Mouse (Mus musculus) limb, embryonic 10.5 days (tissue): ENCODE measurements around the gene Dpt. TPM values are rescaled to one million over a fixed set of nuclear protein-coding genes. Genes with fewer than 3 reads are reported as not detected.
"Not testable (repeated sequence)": the region's sequence is repeated elsewhere in the genome, so short reads cannot be mapped to it uniquely, and the experiment has no call there.

Source experiments
- DNase-seq: peaks from one replicate; pipeline ENCODE4 v3.0.0-alpha.2; 2017; ENCODE audit warnings: low spot score
- H3K27ac ChIP-seq: fragments of 300-500 bp; sonication (generic); 2 replicates; pipeline ENCODE4 v1.5.1; 2016; ENCODE audit warnings: mild to moderate bottlenecking
- H3K27me3 ChIP-seq: fragments of 300-500 bp; sonication (generic); 2 replicates; pipeline ENCODE4 v1.6.1; 2016; ENCODE audit warnings: low read depth, mild to moderate bottlenecking; ENCODE audit not compliant: poor library complexity, severe bottlenecking
- H3K36me3 ChIP-seq: fragments of 300-500 bp; sonication (generic); 2 replicates; pipeline ENCODE4 v1.6.1; 2016; ENCODE audit warnings: mild to moderate bottlenecking, moderate library complexity
- H3K4me1 ChIP-seq: fragments of 300-500 bp; sonication (generic); 2 replicates; pipeline ENCODE4 v1.6.1; 2016
- H3K4me3 ChIP-seq: fragments of 300-500 bp; sonication (generic); 2 replicates; pipeline ENCODE4 v1.5.1; 2016; ENCODE audit warnings: mild to moderate bottlenecking, moderate library complexity
- H3K9me3 ChIP-seq: fragments of 300-500 bp; sonication (generic); replicated peaks from 2 replicates; pipeline ENCODE4 v1.6.1; 2016; ENCODE audit warnings: mild to moderate bottlenecking
- WGBS: fragments of 180-500 bp; shearing (Covaris S2); methylation state at CpG from one replicate; pipeline ENCODE4 v1.1.7; 2016; 5-methylcytosine and 5-hydroxymethylcytosine counted together
- polyA plus RNA-seq: library from polyadenylated mRNA; unstranded; fragments of >200 nt; fragmentation: Nextera tagmentation; extraction: Ambion mirVana; gene quantifications from 2 replicates; pipeline ENCODE4 v1.2.1, GENCODE M21; 2016

The Dpt gene
- 0.16 and 0.23 TPM in 2 replicates for polyA plus RNA-seq

DNA sequence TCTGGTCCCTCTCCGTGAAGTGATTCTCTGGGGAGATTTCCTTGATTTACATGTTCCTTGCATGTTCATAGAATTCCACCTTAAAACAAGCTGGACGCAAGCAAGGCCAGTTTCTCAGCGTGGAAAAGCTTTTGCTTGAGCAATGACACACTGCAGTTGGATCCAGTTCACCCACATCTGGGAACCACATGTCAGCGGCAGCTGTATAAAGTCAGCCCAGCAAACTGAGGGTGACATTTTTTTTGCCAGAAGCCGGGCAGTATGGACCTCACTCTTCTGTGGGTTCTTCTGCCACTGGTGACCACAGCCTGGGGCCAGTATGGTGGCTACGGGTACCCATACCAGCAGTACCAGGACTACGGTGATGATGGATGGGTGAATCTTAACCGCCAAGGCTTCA, at the start of gene Dpt:
TSS of gene Dpt (plus strand) at position 174 of the 400 bp plus-strand sequence.
- peaks cover 8% of the 10 kb centered on the region; the same call in 1 of the 2 replicates for H3K4me1 ChIP-seq
- peak; percentile 53 for DNase-seq
- WGBS, result 74% methylated on average over 8 of the region's 8 CpGs
- no peaks in the 10 kb centered on the region for H3K9me3 ChIP-seq
- no peak within 1 kb of the TSS for H3K27ac ChIP-seq
- no peaks in the 10 kb centered on the region for H3K27me3 ChIP-seq
- H3K36me3 ChIP-seq, result no peaks in the 10 kb centered on the region
- no peak within 1 kb of the TSS for H3K4me3 ChIP-seq

DNA sequence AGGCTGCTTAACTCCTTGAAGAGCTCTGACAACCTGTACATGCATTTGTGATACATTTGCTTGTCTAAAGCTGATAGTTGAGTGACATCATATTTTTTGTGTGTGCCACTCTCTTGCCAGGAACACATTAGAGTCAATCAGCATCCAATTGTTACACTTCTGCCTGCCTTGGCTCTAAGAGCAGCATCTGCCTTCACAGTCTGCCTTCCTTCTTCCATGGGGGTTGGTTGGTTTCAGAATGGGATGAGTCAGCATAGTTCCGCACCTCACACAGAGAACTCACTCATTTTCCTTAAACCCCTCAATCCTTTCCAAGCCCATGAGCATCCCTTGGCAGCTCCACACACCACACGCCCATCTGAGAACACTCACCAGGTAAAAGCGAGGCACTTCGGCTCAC, 42.7 kb upstream of the Dpt start:
- Histone ChIP-seq H3K4me3 (no peak overlapping the region), H3K36me3 (no peaks in the 10 kb centered on the region), H3K27me3 (no peaks in the 10 kb centered on the region), H3K9me3 (no peaks in the 10 kb centered on the region), H3K4me1 (no peaks in the 10 kb centered on the region), H3K27ac (no peak overlapping the region)
- DNase-seq, result no peak
- 94% methylated on average over 4 of the region's 4 CpGs for WGBS

DNA sequence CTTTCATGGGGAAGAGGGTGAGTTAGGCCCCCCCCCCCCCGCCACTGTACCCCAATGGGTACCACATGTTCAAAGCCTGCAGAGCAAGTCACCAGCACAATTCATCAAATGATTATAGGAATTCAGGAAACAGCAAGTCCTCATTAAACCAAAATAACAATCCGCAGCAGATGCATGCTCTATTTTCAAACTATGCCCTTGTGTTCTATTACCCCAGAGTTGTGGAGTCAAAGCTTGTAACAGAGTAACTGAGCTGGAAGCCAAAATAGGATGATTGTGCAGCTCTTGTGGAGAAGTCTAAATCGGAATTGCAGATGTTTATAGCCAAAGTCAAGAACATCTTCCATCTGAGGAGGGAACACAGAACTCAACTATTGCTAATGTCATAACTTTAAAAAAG, 40.8 kb upstream of the Dpt start:
- no peaks in the 10 kb centered on the region for H3K27me3 ChIP-seq
- WGBS, result 85% methylated on average over 3 of the region's 3 CpGs
- no peaks in the 10 kb centered on the region for H3K4me1 ChIP-seq
- no peaks in the 10 kb centered on the region for H3K9me3 ChIP-seq
- H3K36me3 ChIP-seq, result no peaks in the 10 kb centered on the region
- no peak overlapping the region for H3K4me3 ChIP-seq
- H3K27ac ChIP-seq, result no peak overlapping the region
- DNase-seq, result no peak

DNA sequence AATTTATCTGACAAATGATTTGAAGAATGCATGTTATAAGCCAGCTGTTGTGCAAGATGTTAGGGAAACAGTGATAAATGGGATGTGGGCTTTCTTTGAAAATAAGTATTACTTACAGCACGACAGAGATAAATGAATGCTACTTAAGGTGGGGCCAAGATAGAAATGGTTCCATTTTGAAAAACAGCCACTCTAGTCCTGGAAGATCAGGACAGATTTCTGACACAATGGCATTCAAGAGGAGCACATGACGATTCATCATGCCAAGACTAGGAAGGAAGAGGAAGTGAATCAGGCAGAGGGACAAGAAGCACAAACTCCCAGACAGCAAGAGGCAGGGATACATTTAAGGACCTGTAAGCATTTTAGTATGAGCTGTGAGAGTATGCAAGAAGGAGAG, 39.5 kb upstream of the Dpt start:
- H3K36me3 ChIP-seq, result no peaks in the 10 kb centered on the region
- 76% methylated on average over 2 of the region's 2 CpGs for WGBS
- H3K27ac ChIP-seq, result no peak overlapping the region
- no peaks in the 10 kb centered on the region for H3K27me3 ChIP-seq
- no peak for DNase-seq
- H3K4me3 ChIP-seq, result no peak overlapping the region
- H3K9me3 ChIP-seq, result no peaks in the 10 kb centered on the region
- H3K4me1 ChIP-seq, result no peaks in the 10 kb centered on the region

DNA sequence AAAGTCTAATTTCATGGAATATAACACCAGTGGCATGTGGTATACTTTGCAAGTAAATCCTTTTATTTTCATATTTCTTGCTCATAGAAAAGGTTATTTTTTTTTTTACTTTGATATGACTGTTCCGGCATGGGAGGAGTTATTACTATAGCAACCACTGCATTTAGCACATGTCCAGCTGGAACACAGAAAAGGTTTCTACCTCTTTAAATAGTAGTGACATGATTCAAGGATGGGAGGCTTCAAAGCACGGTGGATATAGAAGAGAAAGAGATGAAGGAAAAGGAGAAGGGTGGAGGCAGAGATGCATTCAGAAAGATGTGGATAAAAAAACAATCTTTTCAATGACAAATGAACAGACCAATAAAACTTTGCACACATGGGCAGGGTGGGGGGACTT, 38.0 kb upstream of the Dpt start:
- H3K27ac ChIP-seq, result no peak overlapping the region
- H3K4me1 ChIP-seq, result no peaks in the 10 kb centered on the region
- no peak for DNase-seq
- no peak overlapping the region for H3K4me3 ChIP-seq
- WGBS, result 85% methylated on average over 2 of the region's 2 CpGs
- H3K27me3 ChIP-seq, result no peaks in the 10 kb centered on the region
- no peaks in the 10 kb centered on the region for H3K9me3 ChIP-seq
- no peaks in the 10 kb centered on the region for H3K36me3 ChIP-seq

DNA sequence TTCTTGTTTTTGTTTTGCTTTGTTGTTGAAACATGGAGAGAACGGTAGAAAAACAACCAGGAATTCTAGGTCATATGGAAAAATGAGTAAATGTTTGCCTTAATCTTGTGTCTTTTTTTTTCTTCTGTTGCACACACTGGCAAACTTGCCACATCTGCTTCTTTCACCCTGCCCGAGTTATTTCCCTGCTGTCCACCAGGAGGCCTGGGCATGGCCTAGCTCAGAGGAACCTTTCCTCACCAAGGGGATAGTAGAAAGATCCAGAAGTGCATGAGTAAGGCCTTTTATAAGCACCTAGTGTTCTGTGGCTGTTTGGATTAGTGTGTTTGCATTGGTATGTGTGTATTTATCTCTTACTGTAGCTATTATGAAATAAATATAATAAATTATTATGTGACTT, 34.2 kb upstream of the Dpt start:
- Histone ChIP-seq H3K27ac (no peak overlapping the region), H3K4me1 (no peaks in the 10 kb centered on the region), H3K9me3 (no peaks in the 10 kb centered on the region), H3K27me3 (no peaks in the 10 kb centered on the region), H3K36me3 (no peaks in the 10 kb centered on the region), H3K4me3 (no peak overlapping the region)
- DNase-seq, result no peak
- WGBS, result 63% methylated on average over 2 of the region's 2 CpGs

DNA sequence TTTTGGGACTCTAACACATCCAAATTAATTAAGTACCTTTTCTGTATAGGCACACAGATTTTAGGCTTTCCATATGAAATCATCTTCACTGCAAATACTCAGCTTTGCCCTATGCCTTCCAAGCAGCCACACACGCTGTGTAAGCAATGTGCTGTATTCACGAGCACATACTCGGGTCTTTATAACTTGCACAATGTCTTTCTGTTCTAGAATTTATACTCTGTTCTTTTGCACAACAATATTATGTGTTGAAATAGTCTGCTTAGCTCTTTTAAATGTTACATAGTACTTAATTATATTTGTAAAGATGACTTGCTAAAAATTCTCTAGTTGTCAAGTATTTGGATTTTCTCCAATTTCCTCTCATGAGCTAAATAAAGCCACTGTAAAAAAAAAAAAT, 29.8 kb upstream of the Dpt start:
- no peak for DNase-seq
- H3K9me3 ChIP-seq, result no peaks in the 10 kb centered on the region
- H3K27ac ChIP-seq, result no peak overlapping the region
- H3K36me3 ChIP-seq, result no peaks in the 10 kb centered on the region
- 89% methylated on average over 3 of the region's 3 CpGs for WGBS
- H3K4me3 ChIP-seq, result no peak overlapping the region
- no peaks in the 10 kb centered on the region for H3K4me1 ChIP-seq
- H3K27me3 ChIP-seq, result no peaks in the 10 kb centered on the region

DNA sequence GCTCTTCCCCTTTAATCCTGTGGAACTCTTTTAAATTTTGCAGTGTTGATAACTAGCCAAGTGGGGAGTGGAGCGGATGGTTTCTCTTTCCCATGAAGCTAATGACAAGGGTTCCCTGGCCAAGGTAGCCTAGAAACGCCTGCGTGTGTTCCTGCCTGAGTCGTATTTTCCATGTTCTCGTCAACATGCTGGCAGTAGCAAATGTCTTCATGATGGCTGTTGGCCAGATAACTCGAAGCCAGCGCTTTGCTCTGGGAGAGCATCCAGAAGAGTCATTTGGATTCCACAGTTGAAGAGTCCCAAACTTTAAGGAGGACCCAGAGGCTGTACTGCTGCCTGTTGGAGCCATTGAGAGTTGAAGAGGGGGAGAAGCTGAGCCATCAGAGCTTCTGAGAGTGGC, 25.8 kb upstream of the Dpt start:
- no peak for DNase-seq
- Histone ChIP-seq H3K4me1 (no peaks in the 10 kb centered on the region), H3K9me3 (no peaks in the 10 kb centered on the region), H3K36me3 (no peaks in the 10 kb centered on the region), H3K4me3 (no peak overlapping the region), H3K27me3 (no peaks in the 10 kb centered on the region), H3K27ac (no peak overlapping the region)
- 89% methylated on average over 7 of the region's 7 CpGs for WGBS

DNA sequence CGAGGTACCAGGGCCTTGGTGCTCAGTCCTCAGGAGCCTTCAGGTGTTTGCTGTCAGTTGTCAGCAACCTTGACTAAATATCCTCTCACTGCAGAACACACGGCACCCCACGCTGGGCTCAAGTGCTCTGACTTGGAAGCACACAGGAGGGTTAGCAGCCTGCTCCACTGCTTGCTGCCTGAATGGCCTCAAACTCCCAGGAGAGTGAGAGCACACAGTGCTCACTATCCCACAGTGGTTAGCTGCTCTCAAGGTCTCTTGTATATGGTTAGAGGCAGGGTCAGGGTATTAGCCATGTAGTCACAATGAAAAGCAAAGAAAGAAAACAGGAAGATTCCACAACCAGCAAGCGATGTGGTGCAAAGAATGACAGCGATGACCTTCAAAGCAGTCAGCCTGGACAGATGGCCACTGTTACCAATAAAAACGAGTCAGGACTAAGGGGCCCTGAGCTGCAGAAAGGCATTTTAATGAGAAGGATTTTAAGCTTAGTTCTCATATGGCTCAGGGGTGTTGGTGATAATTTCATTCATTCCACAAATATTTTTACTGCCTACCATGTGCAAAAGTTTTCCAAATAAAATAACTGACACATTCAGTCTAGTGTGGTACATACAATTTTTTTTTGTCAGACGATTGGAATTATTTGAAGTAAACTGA, 15.5 kb upstream of the Dpt start:
- Histone ChIP-seq H3K36me3 (no peaks in the 10 kb centered on the region), H3K27me3 (no peaks in the 10 kb centered on the region), H3K9me3 (no peaks in the 10 kb centered on the region), H3K4me1 (peaks cover 3% of the 10 kb centered on the region; the same call in 1 of the 2 replicates), H3K4me3 (no peak overlapping the region), H3K27ac (no peak overlapping the region)
- no peak for DNase-seq
- WGBS, result 59% methylated on average over 7 of the region's 7 CpGs

DNA sequence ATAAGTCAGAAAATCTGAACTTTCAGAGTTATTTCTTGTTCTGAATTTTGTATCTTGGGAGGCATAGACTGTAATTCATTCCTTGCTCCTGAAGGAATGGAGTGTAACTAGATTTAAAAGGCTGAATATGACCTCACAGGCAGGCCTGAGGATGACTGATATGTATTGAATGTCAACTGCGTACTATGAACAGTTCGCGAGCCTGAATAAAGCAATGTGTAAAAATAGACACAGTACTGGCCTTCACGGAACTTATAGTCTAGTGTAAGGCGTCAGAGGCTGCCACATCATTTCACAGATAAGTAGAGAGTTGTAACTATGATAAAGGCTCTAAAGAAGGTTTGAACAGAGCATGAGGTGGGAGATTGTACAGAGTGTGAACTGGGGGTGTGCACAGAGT, 10.3 kb upstream of the Dpt start:
- DNase-seq, result no peak
- Histone ChIP-seq H3K4me3 (no peak overlapping the region), H3K27me3 (no peaks in the 10 kb centered on the region), H3K9me3 (no peaks in the 10 kb centered on the region), H3K4me1 (no peaks in the 10 kb centered on the region), H3K27ac (no peak overlapping the region), H3K36me3 (no peaks in the 10 kb centered on the region)
- WGBS, result 92% methylated on average over 5 of the region's 5 CpGs

DNA sequence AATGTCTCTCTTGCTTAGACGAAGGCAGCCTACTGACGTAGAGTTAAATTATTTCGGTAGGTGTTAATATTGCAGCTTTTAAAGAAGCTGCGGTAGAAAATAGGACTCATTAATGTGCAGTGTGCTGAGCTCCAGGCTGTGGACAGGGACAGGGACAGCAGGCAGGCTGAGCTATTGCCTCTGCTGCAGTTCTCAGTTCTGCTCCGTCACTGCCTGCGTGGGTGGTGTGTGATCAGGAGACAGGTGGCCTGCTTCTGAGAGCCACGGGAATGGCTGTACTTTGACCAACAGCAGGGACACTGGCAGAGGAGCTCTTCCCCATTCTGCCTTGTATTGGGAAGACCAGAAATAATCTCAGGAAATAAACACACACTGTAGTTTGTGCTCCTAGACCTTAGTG, 8.7 kb upstream of the Dpt start:
- no peaks in the 10 kb centered on the region for H3K9me3 ChIP-seq
- DNase-seq, result no peak
- 83% methylated on average over 7 of the region's 7 CpGs for WGBS
- no peak overlapping the region for H3K27ac ChIP-seq
- H3K36me3 ChIP-seq, result no peaks in the 10 kb centered on the region
- no peaks in the 10 kb centered on the region for H3K27me3 ChIP-seq
- H3K4me3 ChIP-seq, result no peak overlapping the region
- H3K4me1 ChIP-seq, result no peaks in the 10 kb centered on the region

DNA sequence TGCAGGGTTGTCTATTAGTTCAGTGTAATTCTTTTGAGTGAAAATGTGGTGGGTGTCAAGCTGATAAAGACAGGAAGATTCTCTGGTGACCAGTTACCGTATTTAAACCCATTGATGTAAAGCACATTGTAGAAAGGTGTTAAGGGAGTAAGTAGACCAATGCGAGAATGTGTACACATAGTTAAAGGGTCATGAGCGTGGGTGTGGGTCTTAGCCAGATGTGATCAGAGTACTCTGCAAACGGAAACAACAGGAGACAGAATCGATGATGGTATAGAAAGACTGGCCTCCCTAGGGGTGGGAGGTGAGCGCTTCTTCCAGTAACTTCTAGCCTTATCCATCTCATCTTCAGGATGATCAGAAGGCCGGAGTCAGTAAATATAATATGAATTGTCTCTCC, 8.2 kb upstream of the Dpt start:
- WGBS, result 90% methylated on average over 7 of the region's 7 CpGs
- H3K27ac ChIP-seq, result no peak overlapping the region

DNA sequence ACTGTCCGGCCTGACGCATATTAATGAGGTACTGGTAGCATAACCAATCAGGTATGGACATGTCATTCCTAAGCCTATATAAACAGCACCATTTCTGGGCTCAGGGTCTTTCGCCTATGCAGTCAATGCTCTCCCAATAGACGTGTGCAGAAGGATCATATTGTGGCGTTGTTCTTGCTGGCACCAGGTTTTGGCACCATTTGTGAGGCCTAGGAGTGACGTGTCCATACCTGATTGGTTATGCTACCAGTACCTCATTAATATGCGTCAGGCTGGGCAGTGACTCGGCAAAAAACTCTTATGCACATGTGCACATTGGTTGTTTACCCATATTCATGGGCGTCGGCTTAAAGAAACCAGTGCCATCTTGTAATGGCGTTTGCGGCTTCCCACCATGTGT, 6.1 kb upstream of the Dpt start:
- 95% methylated on average over 12 of the region's 12 CpGs for WGBS
- not testable (repeated sequence) for H3K27ac ChIP-seq, H3K36me3 ChIP-seq, DNase-seq, H3K4me1 ChIP-seq, H3K27me3 ChIP-seq, H3K9me3 ChIP-seq, H3K4me3 ChIP-seq

More for the DNA sequence above, 8.2 kb upstream of the Dpt start:
- Histone ChIP-seq H3K27me3 (no peaks in the 10 kb centered on the region), H3K4me1 (no peaks in the 10 kb centered on the region), H3K4me3 (no peak overlapping the region), H3K9me3 (no peaks in the 10 kb centered on the region), H3K36me3 (no peaks in the 10 kb centered on the region)
- no peak for DNase-seq

DNA sequence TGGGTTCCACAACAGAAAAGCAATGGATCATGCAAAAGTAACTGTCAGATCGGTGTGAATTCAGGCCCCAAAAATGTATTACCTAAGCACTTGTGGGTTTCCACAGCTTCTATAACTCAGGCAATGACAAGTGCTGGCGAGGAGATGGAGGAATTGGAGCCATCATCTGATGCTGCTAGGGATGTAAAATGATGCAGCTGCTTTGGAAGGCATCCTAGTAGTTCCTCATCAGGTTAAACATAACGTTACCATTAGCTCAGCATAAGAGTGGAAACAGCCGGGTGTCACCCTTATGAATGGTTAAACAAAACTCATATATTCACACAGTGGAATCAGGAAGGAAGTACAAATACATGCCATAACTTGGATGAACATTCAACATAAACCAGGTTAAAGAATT, 3.4 kb upstream of the Dpt start:
- Histone ChIP-seq H3K36me3 (no peaks in the 10 kb centered on the region), H3K27ac (no peak overlapping the region), H3K9me3 (no peaks in the 10 kb centered on the region), H3K4me3 (no peak overlapping the region), H3K4me1 (peaks cover 8% of the 10 kb centered on the region; the same call in 1 of the 2 replicates), H3K27me3 (no peaks in the 10 kb centered on the region)
- WGBS, result 86% methylated on average over 4 of the region's 4 CpGs
- no peak for DNase-seq
